Mouse (Mus musculus) ovary, postnatal 10 days (tissue): ENCODE data around the gene Gdf7.

Experiments
- DNase-seq: peaks from one replicate; pipeline ENCODE4 v3.0.0; 2022; ENCODE audit warnings: low spot score

Gene Gdf7

GRCm38 (mm10) chr12:8326825-8327674 lies 25.3 kb upstream of the Gdf7 start:
- peak; percentile 94 for DNase-seq

- DNase-seq: no peak
Observed at GRCm38 (mm10) chr12:8325943-8326522, 24.3 kb upstream of the Gdf7 start.

DNA sequence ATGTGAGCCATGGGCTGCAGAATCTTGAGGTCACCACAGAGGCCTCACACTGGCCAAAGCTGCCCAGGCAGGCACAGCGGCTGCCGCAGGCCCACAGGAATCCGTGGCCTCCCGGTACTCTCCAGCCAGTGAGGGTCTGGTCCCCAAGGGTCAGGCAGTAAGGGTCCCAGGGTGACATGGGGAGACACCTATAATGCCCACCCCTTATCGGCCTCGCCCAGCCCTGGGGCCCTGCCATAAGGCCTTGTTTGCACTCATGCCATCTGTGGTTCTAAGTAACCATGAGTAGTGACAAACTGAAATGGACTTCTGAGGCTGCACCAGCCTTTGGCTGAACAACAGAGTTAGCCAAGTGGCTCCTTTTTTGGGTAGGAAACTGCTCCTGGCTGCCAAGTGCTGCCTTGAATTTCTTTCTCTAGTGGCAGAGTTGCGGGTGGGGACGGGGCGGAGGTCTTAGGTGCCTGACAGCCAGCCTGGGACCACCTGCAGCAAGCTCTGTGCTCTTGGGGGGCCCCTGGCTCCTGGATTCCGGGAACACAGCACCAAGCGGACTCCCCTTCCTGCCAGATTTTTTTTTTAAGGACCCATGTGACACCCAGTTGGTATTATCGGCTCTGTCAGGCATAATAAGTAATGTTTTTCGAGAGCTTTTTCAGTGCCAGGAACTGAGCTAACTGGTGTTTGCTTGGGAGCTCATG lies 23.6 kb upstream of the Gdf7 start:
- DNase-seq: no peak

DNA sequence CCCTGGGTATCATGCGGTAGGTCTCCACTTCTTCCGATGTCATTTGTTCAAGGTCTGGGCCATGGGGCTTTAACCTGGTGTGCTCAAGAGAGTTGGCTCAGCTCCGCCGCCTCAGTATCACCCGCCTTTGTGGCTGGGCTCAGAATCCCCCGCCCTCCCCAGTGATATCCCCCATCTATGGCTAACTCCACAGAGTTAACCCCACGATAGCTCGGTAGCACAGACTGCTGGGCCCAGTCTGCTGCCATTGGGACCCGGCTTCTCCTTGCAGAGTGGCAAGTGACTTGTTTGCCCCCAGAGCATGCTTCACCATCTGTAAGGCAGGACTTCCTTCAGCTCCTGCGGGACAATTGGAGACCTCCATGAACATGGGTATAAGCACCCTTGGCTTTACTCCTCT lies 22.3 kb upstream of the Gdf7 start:
- DNase-seq: no peak

DNA sequence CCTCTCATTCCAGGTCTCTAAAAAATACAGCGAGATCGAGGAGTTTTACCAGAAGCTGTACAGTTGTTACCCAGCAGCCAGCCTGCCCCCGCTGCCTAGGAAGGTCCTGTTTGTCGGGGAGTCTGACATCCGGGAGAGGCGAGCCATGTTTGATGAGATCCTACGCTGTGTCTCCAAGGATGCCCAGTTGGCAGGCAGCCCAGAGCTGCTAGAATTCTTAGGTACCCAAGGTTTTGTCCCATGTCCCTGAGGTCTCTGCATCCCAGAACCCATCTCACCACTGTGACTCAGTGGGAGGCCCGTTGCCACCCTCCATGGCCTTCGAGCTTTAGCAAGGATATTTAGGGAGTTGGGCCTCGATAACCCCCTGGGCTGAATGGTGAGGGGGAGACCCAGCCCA lies 19.8 kb upstream of the Gdf7 start:
- DNase-seq: no peak

GRCm38 (mm10) chr12:8320084-8320713 lies 18.4 kb upstream of the Gdf7 start:
- peak; percentile 61 for DNase-seq

GRCm38 (mm10) chr12:8316541-8316940 lies 14.8 kb upstream of the Gdf7 start:
- no peak for DNase-seq

DNA sequence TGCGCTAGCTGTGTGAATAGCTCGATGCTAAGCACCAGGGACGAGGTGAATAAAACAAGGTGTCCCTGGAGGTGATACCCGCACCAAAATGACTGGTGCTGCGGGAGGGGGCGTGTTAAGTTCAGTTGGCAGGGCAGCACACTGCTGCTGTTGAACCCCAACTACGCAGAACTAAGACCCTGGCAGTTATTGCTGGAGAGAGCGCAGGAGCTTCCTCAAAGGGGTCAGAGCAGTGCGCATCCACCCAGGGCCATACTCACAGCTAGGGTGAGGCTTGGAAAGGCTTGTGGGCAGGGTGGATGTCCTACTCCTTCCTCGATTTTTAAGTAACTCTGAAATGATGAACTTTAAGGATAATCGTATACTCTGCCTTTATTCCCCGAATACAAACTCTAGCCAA lies 12.0 kb upstream of the Gdf7 start:
- no peak for DNase-seq

DNA sequence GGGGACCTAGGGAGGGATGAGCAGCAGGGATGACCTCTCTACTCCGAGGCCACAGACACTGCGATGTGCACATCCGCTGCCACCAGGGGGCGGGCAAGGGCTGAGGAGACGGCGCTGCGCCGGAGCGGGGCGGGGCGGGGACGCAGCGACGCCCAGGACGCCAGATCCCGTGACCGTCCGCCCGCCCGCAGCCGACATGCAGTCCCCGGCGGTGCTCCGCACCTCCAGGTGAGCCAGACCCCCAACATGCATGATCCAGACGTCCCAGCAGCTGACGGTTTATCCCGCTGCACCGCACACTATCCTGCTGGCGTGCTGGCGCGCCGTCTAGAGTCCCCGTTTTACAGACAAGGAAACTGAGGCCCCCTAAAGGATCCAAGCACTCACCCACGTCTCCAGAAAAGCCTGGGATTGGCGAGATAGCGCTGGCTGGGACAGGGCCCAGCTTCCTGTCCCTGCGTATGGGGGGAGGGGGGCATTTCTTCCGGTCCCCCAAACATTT lies 11.6 kb upstream of the Gdf7 start, which contains the start of gene Hs1bp3:
Gene Hs1bp3, plus strand, starts transcription at position 163 of the 502 bp plus-strand sequence.
- DNase-seq: peak; percentile 58

GRCm38 (mm10) chr12:8312266-8312665 lies 10.5 kb upstream of the Gdf7 start:
- no peak for DNase-seq

- DNase-seq: no peak
Observed at GRCm38 (mm10) chr12:8310992-8311391, 9.2 kb upstream of the Gdf7 start.

DNA sequence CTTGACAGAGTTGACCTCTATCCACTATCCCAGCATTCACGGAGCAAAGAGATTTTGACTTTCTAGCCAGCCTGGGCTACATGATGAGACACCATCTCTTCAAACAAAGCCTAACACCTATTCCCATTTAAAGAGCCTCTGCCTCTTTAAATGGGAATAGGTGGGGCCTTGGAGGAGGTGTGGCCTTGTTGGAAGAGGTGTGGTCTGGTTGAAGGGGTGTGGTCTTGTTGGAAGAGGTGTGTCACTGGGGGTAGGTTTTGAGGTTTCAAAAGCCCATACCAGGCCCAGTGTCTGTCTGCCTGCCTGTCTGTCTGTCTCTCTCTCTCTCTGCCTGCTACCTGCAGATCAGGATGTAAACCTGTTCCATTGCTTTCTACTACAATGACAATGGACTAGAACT lies 5.2 kb upstream of the Gdf7 start:
- DNase-seq: no peak

DNA sequence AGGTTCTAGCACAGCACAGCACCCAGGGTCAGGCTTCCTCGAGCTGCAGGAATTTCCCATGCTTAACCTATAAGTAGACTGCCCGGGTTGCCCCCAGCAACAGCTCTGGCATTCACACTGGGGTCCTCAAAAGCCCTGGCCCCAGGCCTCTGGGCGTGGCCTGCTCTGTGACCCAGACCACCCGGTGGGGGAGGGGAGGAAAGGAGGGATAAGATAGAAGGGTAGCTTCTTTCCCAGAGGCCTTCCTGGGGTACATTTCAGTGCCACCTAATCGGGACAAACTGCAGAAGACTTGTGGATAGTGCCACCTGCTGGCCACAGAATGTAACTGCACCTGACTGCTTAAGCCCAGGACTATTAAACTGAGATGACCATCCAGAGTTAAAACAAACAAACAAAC lies 4.7 kb upstream of the Gdf7 start:
- DNase-seq: no peak

GRCm38 (mm10) chr12:8305258-8305657 lies 3.5 kb upstream of the Gdf7 start:
- DNase-seq: no peak

- DNase-seq: no peak
Observed at GRCm38 (mm10) chr12:8301011-8301814, 541 bp downstream of the Gdf7 start.

DNA sequence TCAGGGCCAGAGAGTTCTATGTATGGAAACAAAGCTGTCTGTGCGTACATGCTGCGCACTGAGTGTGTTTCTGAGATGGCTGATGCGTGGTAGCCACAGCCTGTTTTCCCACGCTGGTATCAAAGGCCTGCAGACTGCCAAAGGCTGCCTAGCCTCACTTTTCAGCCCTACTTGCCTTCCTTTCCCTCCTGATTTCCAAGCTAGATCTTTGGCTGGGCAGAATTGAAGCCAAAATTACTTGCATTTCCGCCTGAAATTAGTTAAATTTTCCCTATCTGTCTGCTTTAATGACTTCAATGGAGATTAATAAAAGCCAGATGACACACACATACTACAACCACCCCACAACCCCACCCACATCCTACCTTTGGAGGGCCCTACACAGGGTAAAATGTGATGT lies 1.2 kb downstream of the Gdf7 start:
- DNase-seq: no peak

GRCm38 (mm10) chr12:8300111-8300480 lies 1.7 kb downstream of the Gdf7 start:
- no peak for DNase-seq

GRCm38 (mm10) chr12:8299143-8300110 lies 2.3 kb downstream of the Gdf7 start:
- DNase-seq: no peak

- DNase-seq: no peak
Observed at GRCm38 (mm10) chr12:8298361-8299142, 3.2 kb downstream of the Gdf7 start.
